Comparison of ENCODE assay signal across 15 mouse cellular contexts in the genomic region with DNA sequence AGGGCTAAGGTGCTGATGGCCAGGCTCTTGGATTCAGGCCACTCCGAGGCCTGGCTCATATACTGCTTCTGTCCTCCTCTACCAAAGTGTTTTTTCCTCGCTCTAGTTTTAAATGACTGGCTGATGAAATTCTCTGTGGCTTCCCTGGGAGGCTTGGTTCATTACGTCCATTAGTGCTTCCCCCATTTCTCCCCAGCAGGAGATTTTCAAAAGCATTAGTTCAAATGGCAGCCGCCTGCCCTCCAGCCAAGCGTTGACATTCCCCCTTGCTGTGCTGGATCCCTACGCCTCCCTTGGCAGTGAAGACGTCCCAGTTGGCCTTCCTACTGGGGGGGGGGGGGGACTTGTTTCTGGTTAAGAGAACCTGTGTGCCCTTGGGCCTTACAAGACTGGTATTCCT.
A peak's percentile ranks its signal among the peaks of the same experiment; 100 is the strongest.
DNase-seq lines count a peak whose midpoint lies in the region; ATAC-seq and TF ChIP-seq lines count a peak whose summit lies in the region.
"Had no signal": no experiment of that assay in that cellular context is flagged by ENCODE, and none has a peak within 500 bp of the region (broad histone marks: within the 10 kb centered on the region; RNA-seq: fewer than 3 reads in every experiment).

No protein-coding gene starts in this region.

- TF ChIP-seq EP300 in stomach, postnatal 0 days (optimal IDR thresholded peaks at IDR 0.05), result no peak

- 0 out of 2 replicates have a peak overlapping the region, but pooled peaks have one; percentile 17 for H3K9ac ChIP-seq in forebrain, embryonic 16.5 days (replicated peaks; ENCODE audit: low read depth, low read length)
- H3K9ac ChIP-seq in forebrain, embryonic 15.5 days (replicated peaks), result no peak overlapping the region
- H3K9ac ChIP-seq in hindbrain, embryonic 13.5 days, result no peak overlapping the region
- no peak overlapping the region for H3K9ac ChIP-seq in neural tube, embryonic 13.5 days
- no peak overlapping the region for H3K9ac ChIP-seq in liver, embryonic 12.5 days
- H3K9ac ChIP-seq in stomach, postnatal 0 days (ENCODE audit: low read length), result no peak overlapping the region
- H3K9ac ChIP-seq: heart, embryonic 15.5 days; limb, embryonic 13.5 days had no signal

- in situ Hi-C loops in Patski (cut with MboI; ENCODE audit: low pct_unique_long_range_greater_than_20kb), result no loop called here

- 0 out of 2 replicates have a peak, but pooled peaks cover 2% of the 10 kb centered on the region for H3K27me3 ChIP-seq in forebrain, embryonic 16.5 days (replicated peaks; ENCODE audit: control insufficient read depth, insufficient read depth, low read length)
- no peaks in the 10 kb centered on the region for H3K27me3 ChIP-seq in forebrain, embryonic 15.5 days
- H3K27me3 ChIP-seq in Patski, result no peaks in the 10 kb centered on the region
- H3K27me3 ChIP-seq in hindbrain, embryonic 13.5 days, result peaks cover 17% of the 10 kb centered on the region
- H3K27me3 ChIP-seq in neural tube, embryonic 13.5 days, result no peaks in the 10 kb centered on the region; the same call in 1 of the 2 replicates
- no peaks in the 10 kb centered on the region; the same call in 1 of the 2 replicates for H3K27me3 ChIP-seq in liver, embryonic 12.5 days (replicated peaks)
- no peaks in the 10 kb centered on the region for H3K27me3 ChIP-seq in stomach, postnatal 0 days (ENCODE audit: control insufficient read depth, insufficient read depth, low read length)
- H3K27me3 ChIP-seq: heart, embryonic 15.5 days; limb, embryonic 13.5 days had no signal

- no peaks in the 10 kb centered on the region for H3K36me3 ChIP-seq in forebrain, embryonic 16.5 days (ENCODE audit: control insufficient read depth, insufficient read depth)
- H3K36me3 ChIP-seq in forebrain, embryonic 15.5 days, result no peaks in the 10 kb centered on the region
- H3K36me3 ChIP-seq in hindbrain, embryonic 13.5 days, result no peaks in the 10 kb centered on the region
- H3K36me3 ChIP-seq in neural tube, embryonic 13.5 days, result no peaks in the 10 kb centered on the region
- no peaks in the 10 kb centered on the region for H3K36me3 ChIP-seq in liver, embryonic 12.5 days
- no peaks in the 10 kb centered on the region for H3K36me3 ChIP-seq in stomach, postnatal 0 days (ENCODE audit: control insufficient read depth, insufficient read depth, low read length)
- H3K36me3 ChIP-seq: heart, embryonic 15.5 days; limb, embryonic 13.5 days had no signal

- WGBS in forebrain, embryonic 16.5 days, result 21% methylated on average over 7 of the region's 7 CpGs
- WGBS in forebrain, embryonic 15.5 days, result 19% methylated on average over 7 of the region's 7 CpGs
- WGBS in hindbrain, embryonic 13.5 days, result 28% methylated on average over 7 of the region's 7 CpGs
- WGBS in neural tube, embryonic 13.5 days, result 14% methylated on average over 7 of the region's 7 CpGs
- 85% methylated on average over 7 of the region's 7 CpGs for WGBS in liver, embryonic 12.5 days (ENCODE audit: insufficient replicate concordance)
- WGBS in stomach, postnatal 0 days, result 62% methylated on average over 7 of the region's 7 CpGs

- no peaks in the 10 kb centered on the region for H3K9me3 ChIP-seq in forebrain, embryonic 16.5 days (ENCODE audit: control insufficient read depth, low read length)
- H3K9me3 ChIP-seq in forebrain, embryonic 15.5 days, result no peaks in the 10 kb centered on the region
- no peaks in the 10 kb centered on the region for H3K9me3 ChIP-seq in hindbrain, embryonic 13.5 days
- no peaks in the 10 kb centered on the region for H3K9me3 ChIP-seq in neural tube, embryonic 13.5 days
- H3K9me3 ChIP-seq in liver, embryonic 12.5 days (replicated peaks), result no peaks in the 10 kb centered on the region
- no peaks in the 10 kb centered on the region for H3K9me3 ChIP-seq in stomach, postnatal 0 days (ENCODE audit: control insufficient read depth, low read length)
- H3K9me3 ChIP-seq: heart, embryonic 15.5 days; limb, embryonic 13.5 days had no signal

- peaks cover 26% of the 10 kb centered on the region for H3K4me1 ChIP-seq in forebrain, embryonic 16.5 days (replicated peaks; ENCODE audit: control insufficient read depth, insufficient read depth, low read length)
- peaks cover 27% of the 10 kb centered on the region for H3K4me1 ChIP-seq in forebrain, embryonic 15.5 days
- peaks cover 30% of the 10 kb centered on the region for H3K4me1 ChIP-seq in hindbrain, embryonic 13.5 days (replicated peaks)
- peaks cover 32% of the 10 kb centered on the region for H3K4me1 ChIP-seq in neural tube, embryonic 13.5 days (replicated peaks)
- peaks cover 21% of the 10 kb centered on the region for H3K4me1 ChIP-seq in liver, embryonic 12.5 days
- no peaks in the 10 kb centered on the region for H3K4me1 ChIP-seq in stomach, postnatal 0 days (replicated peaks; ENCODE audit: control insufficient read depth, insufficient read depth)

- POLR2A ChIA-PET in Patski (lab: Charles Lee), result no interaction called here

- CTCF ChIA-PET in Patski (lab: Charles Lee), result interaction anchor here (0.7 to 2.1 kb wide), 5 partner anchors 9 to 580 kb away, joined by 3 to 10 read pairs (median 3); no protein-coding TSS in a partner anchor

- TF ChIP-seq CTCF in Patski (IDR thresholded peaks at IDR 0.05), result no peak
- TF ChIP-seq CTCF in stomach, postnatal 0 days (IDR thresholded peaks at IDR 0.05; ENCODE audit: low read depth), result no peak

- no peak overlapping the region for H3K4me2 ChIP-seq in forebrain, embryonic 16.5 days (ENCODE audit: low read length)
- no peak overlapping the region for H3K4me2 ChIP-seq in forebrain, embryonic 15.5 days (replicated peaks)
- no peak overlapping the region for H3K4me2 ChIP-seq in hindbrain, embryonic 13.5 days
- no peak overlapping the region for H3K4me2 ChIP-seq in neural tube, embryonic 13.5 days
- H3K4me2 ChIP-seq in liver, embryonic 12.5 days, result no peak overlapping the region
- no peak overlapping the region for H3K4me2 ChIP-seq in stomach, postnatal 0 days (replicated peaks; ENCODE audit: low read depth)
- H3K4me2 ChIP-seq: heart, embryonic 15.5 days; limb, embryonic 13.5 days had no signal

- peak; percentile 96 for DNase-seq in Patski (ENCODE audit: low read depth, low spot score)
- no peak for DNase-seq in stomach, postnatal 0 days (ENCODE audit: low spot score)
- no peak for DNase-seq in gastrocnemius, postnatal 25 days
- DNase-seq: cerebellum, adult 11-12 months; kidney, adult 8-10 months; lung, postnatal 36 days; right cerebral cortex, postnatal 14 days; thymus, postnatal 36 days had no signal

- H3K4me3 ChIP-seq in forebrain, embryonic 16.5 days (replicated peaks; ENCODE audit: low read length), result no peak overlapping the region
- H3K4me3 ChIP-seq in forebrain, embryonic 15.5 days, result no peak overlapping the region
- H3K4me3 ChIP-seq in hindbrain, embryonic 13.5 days, result no peak overlapping the region
- no peak overlapping the region for H3K4me3 ChIP-seq in neural tube, embryonic 13.5 days
- H3K4me3 ChIP-seq in liver, embryonic 12.5 days, result no peak overlapping the region
- H3K4me3 ChIP-seq in stomach, postnatal 0 days (ENCODE audit: low read depth, low read length), result no peak overlapping the region
- H3K4me3 ChIP-seq: heart, embryonic 15.5 days; limb, embryonic 13.5 days had no signal

- no peak for ATAC-seq in forebrain, embryonic 16.5 days
- ATAC-seq in forebrain, embryonic 15.5 days (replicated peaks), result no peak
- ATAC-seq in Patski, result peak; percentile 71
- ATAC-seq in hindbrain, embryonic 13.5 days (ENCODE audit: low FRiP score), result no peak
- 0 out of 2 replicates have a peak, but pooled peaks have one; percentile 7 for ATAC-seq in neural tube, embryonic 13.5 days (ENCODE audit: low read depth)
- ATAC-seq in liver, embryonic 12.5 days, result no peak
- ATAC-seq in stomach, postnatal 0 days (ENCODE audit: low FRiP score, low TSS enrichment), result no peak

- no peak overlapping the region for H3K27ac ChIP-seq in forebrain, embryonic 16.5 days (ENCODE audit: low read length)
- no peak overlapping the region for H3K27ac ChIP-seq in forebrain, embryonic 15.5 days (replicated peaks)
- peak overlapping the region; percentile 80 for H3K27ac ChIP-seq in hindbrain, embryonic 13.5 days
- peak overlapping the region; percentile 72 for H3K27ac ChIP-seq in neural tube, embryonic 13.5 days (replicated peaks)
- H3K27ac ChIP-seq in liver, embryonic 12.5 days, result no peak overlapping the region
- H3K27ac ChIP-seq in stomach, postnatal 0 days (replicated peaks), result no peak overlapping the region
- H3K27ac ChIP-seq: heart, embryonic 15.5 days; limb, embryonic 13.5 days had no signal

Comparison
In these comparisons a context has a peak if more than half of its experiments do, and no peak if none do; other contexts are left out.
1. ATAC-seq: peak in Patski (single experiment) and neural tube, embryonic 13.5 days (single experiment); none in forebrain, embryonic 16.5 days (single experiment), forebrain, embryonic 15.5 days (single experiment), hindbrain, embryonic 13.5 days (single experiment), liver, embryonic 12.5 days (single experiment) and stomach, postnatal 0 days (single experiment).
2. H3K27ac ChIP-seq: peak in hindbrain, embryonic 13.5 days (single experiment) and neural tube, embryonic 13.5 days (single experiment); none in forebrain, embryonic 16.5 days (single experiment), forebrain, embryonic 15.5 days (single experiment), liver, embryonic 12.5 days (single experiment) and stomach, postnatal 0 days (single experiment).